Mouse (Mus musculus) cerebellum, adult 11 months (tissue): ENCODE results near the gene Ndufa8.

Experiments used
- DNase-seq: peaks from one replicate; pipeline ENCODE4 v3.0.0; 2022

The Ndufa8 gene

GRCm38 (mm10) chr2:36048748-36049566 is at the start of gene Ndufa8, which contains the start of gene Morn5:
Gene Ndufa8 (minus strand): TSS chr2:36049406.
Gene Morn5 (plus strand): TSS chr2:36049458.
- peak; percentile 99 for DNase-seq

DNA sequence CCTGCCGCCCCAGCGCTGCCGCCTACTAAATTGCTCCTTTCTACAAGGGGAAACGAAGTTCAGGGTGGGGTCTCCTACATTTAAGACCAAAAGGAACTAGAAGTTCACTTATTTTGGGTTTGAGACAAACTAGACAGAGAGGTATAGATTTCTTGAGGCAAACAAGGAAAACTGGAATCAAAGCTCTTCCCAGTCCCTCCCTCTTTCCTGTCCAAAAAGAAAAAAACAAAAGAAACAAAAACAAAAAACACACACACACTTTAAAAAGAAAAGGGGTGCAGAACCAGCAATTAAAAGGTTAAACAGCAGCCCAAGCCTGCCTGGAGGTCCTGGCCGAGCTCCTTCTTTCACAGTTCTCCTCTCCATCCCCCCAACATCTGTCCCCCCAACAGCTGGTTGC is 48.8 kb upstream of the Ndufa8 start:
- DNase-seq: no peak

DNA sequence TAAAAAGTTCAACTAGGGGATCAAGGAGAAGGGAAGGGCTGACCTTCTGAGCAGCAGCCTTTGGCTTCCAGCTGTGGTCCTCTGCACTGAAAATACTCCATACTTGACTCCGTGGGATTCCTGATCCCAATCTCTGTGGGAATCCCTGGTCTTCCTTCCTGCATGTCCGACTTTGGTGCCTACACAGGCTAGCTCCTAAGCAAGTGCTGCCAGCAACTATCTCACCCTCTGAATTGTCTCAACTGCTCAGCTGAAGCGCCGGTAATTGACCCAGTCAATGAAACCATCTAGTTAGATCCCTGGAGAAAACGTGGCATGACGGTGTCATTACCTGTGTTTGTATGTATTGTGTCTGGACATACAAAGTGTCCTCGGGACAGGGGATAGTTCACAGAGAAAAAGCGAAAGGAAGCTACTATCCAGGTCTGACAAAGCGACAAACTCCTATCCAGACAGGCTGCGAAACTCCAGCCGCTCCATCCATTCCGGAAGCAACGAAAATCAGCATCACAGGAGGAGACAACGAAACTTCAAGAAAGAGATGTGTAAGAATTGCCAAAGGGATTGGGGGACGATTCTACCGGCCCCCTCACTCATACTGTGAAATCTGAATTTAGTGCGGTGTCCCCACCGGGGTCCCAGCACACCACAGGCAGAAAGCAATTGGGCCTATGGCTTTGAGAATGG is 48.1 kb upstream of the Ndufa8 start:
- no peak for DNase-seq

DNA sequence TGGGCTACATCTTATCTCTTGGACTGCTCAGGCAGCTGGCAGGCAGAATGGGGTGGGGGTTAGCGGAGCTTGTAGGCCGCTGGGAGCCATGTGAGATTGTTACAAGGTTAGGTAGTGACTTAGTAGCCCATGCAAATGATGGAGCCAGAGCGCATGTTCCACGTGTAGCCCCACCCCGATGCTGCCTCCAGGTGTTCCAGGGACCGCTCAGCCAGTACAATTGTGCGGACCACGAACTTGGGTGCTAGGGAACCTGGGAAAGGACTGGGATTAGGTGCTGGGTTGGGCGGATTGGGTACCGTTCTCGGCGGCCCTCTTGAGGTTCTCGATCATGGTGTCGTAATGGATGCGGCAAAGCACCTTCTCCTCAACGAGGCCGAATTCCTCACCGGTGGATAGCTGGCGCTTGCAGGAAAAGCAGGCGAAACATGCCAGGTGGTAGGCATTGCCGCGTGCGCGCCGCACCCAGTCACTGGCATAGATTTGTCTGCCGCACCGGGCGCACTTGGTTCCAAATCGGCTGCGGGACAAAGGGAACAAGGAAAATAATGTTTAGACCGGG is 44.8 kb upstream of the Ndufa8 start:
- no peak for DNase-seq

- DNase-seq: no peak
Observed at GRCm38 (mm10) chr2:36093301-36093700, 44.1 kb upstream of the Ndufa8 start.

DNA sequence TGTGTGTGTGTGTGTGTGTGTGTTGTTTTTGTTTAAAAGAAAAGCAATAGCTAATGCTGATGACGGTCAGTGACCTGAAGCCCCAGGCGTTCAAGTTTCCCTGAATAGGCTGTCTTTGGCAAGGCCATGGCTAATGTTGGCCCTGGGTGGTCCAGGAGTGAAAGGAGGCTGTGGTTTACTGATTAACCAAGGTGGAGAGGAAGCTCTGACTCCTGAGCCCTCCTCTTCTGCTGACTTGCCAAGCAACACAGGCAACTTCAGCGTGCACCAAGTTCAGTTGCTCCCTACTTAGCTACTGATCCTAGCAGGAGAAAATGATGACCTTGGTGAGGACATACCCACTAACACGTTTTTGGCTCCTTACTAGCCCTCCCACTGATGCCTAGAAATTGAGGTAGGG is 43.5 kb upstream of the Ndufa8 start:
- no peak for DNase-seq

- no peak for DNase-seq
Observed at GRCm38 (mm10) chr2:36090853-36091741, 41.9 kb upstream of the Ndufa8 start.

- DNase-seq: no peak
Observed at GRCm38 (mm10) chr2:36089190-36089589, 40.0 kb upstream of the Ndufa8 start.

DNA sequence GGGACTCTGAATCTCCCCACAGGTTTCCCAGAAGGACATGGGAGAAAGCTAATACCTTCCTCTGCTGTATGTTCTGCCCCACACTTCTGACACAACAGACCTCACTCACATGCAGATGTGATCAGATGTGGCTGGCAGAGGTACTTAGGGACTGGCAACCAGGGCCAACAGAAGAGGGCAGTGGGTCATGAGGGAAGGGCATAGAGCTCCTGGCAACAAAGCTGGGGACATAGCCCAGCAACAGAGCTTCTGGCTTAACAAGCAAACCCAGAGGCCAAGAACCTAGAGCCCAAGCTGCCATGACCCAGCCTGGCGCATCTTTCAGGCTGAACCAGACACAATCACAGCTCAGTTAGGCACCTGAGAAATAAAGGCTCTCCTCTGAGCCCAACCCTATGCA is 35.8 kb upstream of the Ndufa8 start:
- no peak for DNase-seq

- DNase-seq: no peak
Observed at GRCm38 (mm10) chr2:36082802-36083580, 33.8 kb upstream of the Ndufa8 start.

DNA sequence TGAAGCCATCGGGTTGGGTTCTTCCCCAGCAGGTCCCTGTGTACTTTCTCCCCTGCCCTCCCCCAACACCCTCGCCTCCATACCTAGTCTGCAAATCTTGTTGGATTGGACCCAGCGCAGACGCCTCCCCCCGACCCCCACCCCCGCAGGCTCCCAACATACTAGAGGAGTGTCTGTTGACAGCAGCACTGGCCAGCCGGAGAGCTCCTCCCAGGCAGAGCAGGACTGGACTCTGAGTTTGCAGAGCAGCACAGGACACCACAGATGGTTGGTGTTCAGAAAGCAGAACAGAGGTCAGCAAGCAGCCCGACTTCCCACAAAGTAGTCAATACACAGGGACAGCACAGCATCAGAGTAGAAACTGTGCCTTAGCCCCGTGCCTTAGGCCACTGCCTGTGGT is 32.2 kb upstream of the Ndufa8 start:
- DNase-seq: no peak

GRCm38 (mm10) chr2:36077160-36077761 is 28.1 kb upstream of the Ndufa8 start:
- no peak for DNase-seq

DNA sequence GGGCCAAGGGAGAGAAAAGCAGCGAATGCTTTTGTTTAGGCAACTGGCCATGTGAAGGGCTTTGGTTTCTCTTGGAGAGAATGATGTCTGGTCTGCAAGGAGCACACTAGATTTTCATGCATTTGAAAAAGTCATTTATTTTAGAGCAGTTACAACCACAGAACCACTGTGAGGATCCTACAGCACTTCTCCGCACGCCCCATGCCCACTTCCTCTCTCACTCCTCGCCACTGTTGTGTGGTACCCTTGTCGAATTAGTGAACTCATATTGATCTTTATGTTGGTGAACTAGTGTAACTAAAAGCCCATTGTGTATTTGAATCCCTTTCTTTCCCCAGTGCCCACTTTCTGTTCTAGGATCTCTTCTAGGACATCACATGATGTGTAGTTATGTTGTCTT is 26.0 kb upstream of the Ndufa8 start:
- DNase-seq: no peak

DNA sequence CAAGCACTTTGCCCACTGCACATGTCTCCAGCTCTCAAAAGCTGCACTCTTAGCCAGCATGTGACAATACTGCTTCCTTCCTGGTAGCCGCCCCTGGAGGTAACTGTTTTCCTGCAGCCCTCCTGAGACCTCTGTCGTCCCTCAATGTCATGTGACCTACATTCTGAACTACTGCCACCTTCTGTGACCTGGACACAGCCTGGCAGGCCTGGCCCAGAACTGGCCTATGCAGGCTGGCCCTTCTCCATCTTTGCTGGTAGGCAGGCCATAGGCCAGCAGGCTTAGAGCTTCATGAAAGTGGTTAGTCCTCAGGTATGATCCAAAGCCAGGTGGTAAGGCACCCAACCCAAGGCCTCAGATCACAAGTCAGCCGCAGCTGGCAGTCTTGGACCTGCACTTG is 24.6 kb upstream of the Ndufa8 start:
- DNase-seq: no peak

- no peak for DNase-seq
Observed at GRCm38 (mm10) chr2:36071660-36072305, 22.6 kb upstream of the Ndufa8 start.

- DNase-seq: no peak
Observed at GRCm38 (mm10) chr2:36067132-36067531, 17.9 kb upstream of the Ndufa8 start.

GRCm38 (mm10) chr2:36061409-36061808 is 12.2 kb upstream of the Ndufa8 start:
- DNase-seq: no peak

DNA sequence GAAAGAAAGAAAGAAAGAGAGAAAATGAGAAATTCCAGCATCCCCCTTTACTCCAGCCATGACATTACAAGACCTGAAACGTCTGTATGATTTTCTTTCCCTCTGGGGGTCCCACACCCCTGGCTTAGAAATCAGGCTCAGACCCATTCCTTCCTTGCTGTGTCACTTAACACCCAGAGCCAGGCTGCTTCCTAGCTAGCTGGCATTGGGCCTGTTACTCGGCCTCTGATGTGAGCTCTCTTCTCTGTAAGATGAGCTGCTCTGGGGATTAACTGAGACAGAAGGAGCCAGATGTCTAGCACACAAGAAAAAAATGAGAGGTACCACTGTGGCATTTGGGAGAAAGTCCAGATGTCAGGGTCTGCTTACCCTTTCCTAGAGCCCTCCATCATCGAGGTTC is 7.0 kb upstream of the Ndufa8 start:
- no peak for DNase-seq

GRCm38 (mm10) chr2:36053249-36053648 is 4.0 kb upstream of the Ndufa8 start:
- DNase-seq: no peak

DNA sequence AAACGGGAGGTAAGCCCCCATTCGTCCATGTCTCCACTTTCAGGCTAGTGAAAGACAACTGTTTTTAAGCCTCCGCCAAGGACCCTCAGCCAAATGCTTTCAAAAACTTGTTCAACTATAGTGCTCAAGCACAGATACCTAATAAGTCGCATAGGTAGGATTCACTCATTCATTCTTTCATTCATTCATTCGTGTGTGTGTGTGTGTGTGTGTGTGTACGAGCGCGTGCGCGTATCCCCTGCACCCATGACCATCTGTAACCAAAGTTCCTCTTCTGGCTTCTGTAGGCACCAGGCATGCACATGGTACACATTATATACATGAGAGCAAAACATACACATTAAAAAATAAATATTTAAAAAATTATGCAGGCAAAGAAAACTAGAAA is 355 bp upstream of the Ndufa8 start:
- no peak for DNase-seq

DNA sequence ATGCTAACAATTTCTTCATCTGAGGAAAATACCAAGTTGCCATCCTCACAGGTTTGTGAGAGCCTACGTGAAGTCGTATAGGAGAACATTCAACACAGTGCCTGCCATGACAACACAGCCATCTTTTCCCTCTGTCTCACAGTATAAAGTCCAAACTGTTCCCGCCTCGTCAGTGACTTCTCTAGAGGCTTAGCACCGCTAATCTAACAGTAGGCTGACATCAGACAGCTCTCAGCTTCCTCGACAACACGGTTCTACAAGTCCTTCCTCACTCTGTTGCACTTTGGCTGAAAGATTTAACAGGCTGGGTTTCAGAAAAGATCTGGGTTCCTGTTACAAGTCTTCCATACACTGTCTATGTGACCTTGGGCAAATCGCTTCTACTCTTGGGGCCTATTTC is 1.0 kb downstream of the Ndufa8 start:
- no peak for DNase-seq
